ENCODE assay signal across 21 mouse cellular contexts in the genomic region with DNA sequence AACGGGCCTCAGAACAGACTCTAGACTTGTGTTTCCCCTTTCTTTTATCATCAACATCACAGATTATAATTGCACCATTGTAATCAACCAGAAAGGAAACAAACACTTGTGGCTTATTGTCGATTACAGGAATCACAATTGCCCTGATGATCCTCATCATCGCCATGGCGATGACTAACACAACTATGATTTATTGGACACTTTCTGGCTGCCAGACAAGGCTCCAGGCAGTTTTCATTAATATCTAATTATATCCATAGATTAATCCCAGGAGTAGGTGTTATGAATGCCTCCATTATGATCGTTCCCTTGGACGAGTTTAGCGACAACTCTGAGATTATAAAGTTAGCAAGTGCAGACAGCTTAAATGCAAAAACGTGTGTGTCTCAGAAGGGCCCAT.
A peak's percentile ranks its signal among the peaks of the same experiment; 100 is the strongest.
DNase-seq lines count a peak whose midpoint lies in the region; ATAC-seq and TF ChIP-seq lines count a peak whose summit lies in the region.
"Had no signal": no experiment of that assay in that cellular context is flagged by ENCODE, and none has a peak within 500 bp of the region (broad histone marks: within the 10 kb centered on the region; RNA-seq: fewer than 3 reads in every experiment).

No protein-coding gene starts in this region.

- no peaks in the 10 kb centered on the region for H3K36me3 ChIP-seq in heart, embryonic 11.5 days (ENCODE audit: control insufficient read depth, insufficient read depth, low read length)
- no peaks in the 10 kb centered on the region for H3K36me3 ChIP-seq in midbrain, postnatal 0 days (ENCODE audit: insufficient read depth, low read length)
- H3K36me3 ChIP-seq in midbrain, embryonic 11.5 days (ENCODE audit: control insufficient read depth, insufficient read depth, low read length) = no peaks in the 10 kb centered on the region
- H3K36me3 ChIP-seq: embryonic facial prominence, embryonic 12.5 days; hindbrain, embryonic 12.5 days had no signal

- 66% methylated on average over 8 of the region's 8 CpGs for WGBS in heart, embryonic 11.5 days (ENCODE audit: insufficient replicate concordance)
- WGBS in midbrain, postnatal 0 days = 59% methylated on average over 8 of the region's 8 CpGs
- WGBS in midbrain, embryonic 11.5 days = 85% methylated on average over 8 of the region's 8 CpGs

- no peak for ATAC-seq in heart, embryonic 11.5 days (replicated peaks; ENCODE audit: insufficient number of reproducible peaks, low FRiP score, low TSS enrichment)
- ATAC-seq in midbrain, postnatal 0 days (ENCODE audit: low FRiP score) = no peak
- ATAC-seq in midbrain, embryonic 11.5 days (ENCODE audit: low FRiP score) = no peak
- ATAC-seq: activated CD4-positive, CD25-positive, alpha-beta regulatory T cell, adult 4 months; forebrain, embryonic 13.5 days; intestine, embryonic 16.5 days; Patski had no signal

- no peak overlapping the region for H3K4me3 ChIP-seq in heart, embryonic 11.5 days (ENCODE audit: low read depth, low read length)
- H3K4me3 ChIP-seq in midbrain, postnatal 0 days (ENCODE audit: low read depth, low read length) = no peak overlapping the region
- no peak overlapping the region for H3K4me3 ChIP-seq in midbrain, embryonic 11.5 days (ENCODE audit: low read depth, low read length)
- H3K4me3 ChIP-seq: embryonic facial prominence, embryonic 12.5 days; forebrain, embryonic 13.5 days; hindbrain, embryonic 12.5 days had no signal

- no peaks in the 10 kb centered on the region for H3K27me3 ChIP-seq in heart, embryonic 11.5 days (ENCODE audit: control insufficient read depth, insufficient read depth, low read length)
- no peaks in the 10 kb centered on the region for H3K27me3 ChIP-seq in midbrain, postnatal 0 days (ENCODE audit: insufficient read depth, low read length)
- H3K27me3 ChIP-seq in midbrain, embryonic 11.5 days (ENCODE audit: control insufficient read depth, insufficient read depth, low read length) = no peaks in the 10 kb centered on the region
- H3K27me3 ChIP-seq: embryonic facial prominence, embryonic 12.5 days; forebrain, embryonic 13.5 days; hindbrain, embryonic 12.5 days; Patski had no signal

- H3K27ac ChIP-seq in heart, embryonic 11.5 days (ENCODE audit: low read depth, low read length) = no peak overlapping the region
- no peak overlapping the region for H3K27ac ChIP-seq in midbrain, postnatal 0 days (ENCODE audit: low read depth, low read length)
- no peak overlapping the region for H3K27ac ChIP-seq in midbrain, embryonic 11.5 days (ENCODE audit: low read depth, low read length)
- H3K27ac ChIP-seq: embryonic facial prominence, embryonic 12.5 days; forebrain, embryonic 13.5 days; hindbrain, embryonic 12.5 days had no signal

- peak; percentile 6 for DNase-seq in heart, adult 11 months
- peak; percentile 24 for DNase-seq in midbrain, postnatal 0 days (ENCODE audit: low spot score)
- DNase-seq in midbrain, embryonic 11.5 days (ENCODE audit: low spot score, missing footprints) = no peak
- peak; percentile 8 for DNase-seq in fat pad, adult 2 months (ENCODE audit: extremely low read depth, low read depth, low spot score)
- DNase-seq in hindlimb bud, embryonic 11.5 days (ENCODE audit: extremely low spot score, low read depth, low spot score) = peak; percentile 18
- DNase-seq in spleen, postnatal 36 days (ENCODE audit: low spot score in 2 of 2) = no peak
- no peak for DNase-seq in thymus, postnatal 0 days (ENCODE audit: low spot score)
- DNase-seq: adrenal gland, postnatal 25 days; cerebellum, adult 11 months; cerebellum, adult 8-10 months; cerebellum, postnatal 14 days; gastrocnemius, postnatal 10 days; heart, postnatal 10 days; heart, postnatal 4 days had no signal

- no peaks in the 10 kb centered on the region for H3K4me1 ChIP-seq in heart, embryonic 11.5 days (ENCODE audit: control insufficient read depth, insufficient read depth, low read length)
- no peaks in the 10 kb centered on the region for H3K4me1 ChIP-seq in midbrain, postnatal 0 days (ENCODE audit: insufficient read depth, low read length)
- H3K4me1 ChIP-seq in midbrain, embryonic 11.5 days (ENCODE audit: control insufficient read depth, insufficient read depth, low read length) = no peaks in the 10 kb centered on the region
- H3K4me1 ChIP-seq: hindbrain, embryonic 12.5 days had no signal

- TF ChIP-seq CTCF in midbrain, postnatal 0 days (IDR thresholded peaks at IDR 0.05) = no peak

- no peak overlapping the region for H3K9ac ChIP-seq in heart, embryonic 11.5 days (ENCODE audit: low read depth, low read length)
- no peak overlapping the region for H3K9ac ChIP-seq in midbrain, postnatal 0 days (replicated peaks; ENCODE audit: low read length, poor library complexity, severe bottlenecking)
- no peak overlapping the region for H3K9ac ChIP-seq in midbrain, embryonic 11.5 days (ENCODE audit: low read length)
- H3K9ac ChIP-seq: embryonic facial prominence, embryonic 12.5 days; forebrain, embryonic 13.5 days; hindbrain, embryonic 12.5 days had no signal

- no peaks in the 10 kb centered on the region for H3K9me3 ChIP-seq in heart, embryonic 11.5 days (replicated peaks; ENCODE audit: control insufficient read depth, low read length)
- H3K9me3 ChIP-seq in midbrain, postnatal 0 days (ENCODE audit: low read length) = no peaks in the 10 kb centered on the region
- no peaks in the 10 kb centered on the region for H3K9me3 ChIP-seq in midbrain, embryonic 11.5 days (ENCODE audit: control insufficient read depth, low read length)
- H3K9me3 ChIP-seq: embryonic facial prominence, embryonic 12.5 days; forebrain, embryonic 13.5 days; hindbrain, embryonic 12.5 days had no signal

- no peak overlapping the region for H3K4me2 ChIP-seq in heart, embryonic 11.5 days
- H3K4me2 ChIP-seq in midbrain, postnatal 0 days (ENCODE audit: low read depth, low read length, poor library complexity, severe bottlenecking) = no peak overlapping the region
- no peak overlapping the region for H3K4me2 ChIP-seq in midbrain, embryonic 11.5 days
- H3K4me2 ChIP-seq: embryonic facial prominence, embryonic 12.5 days; forebrain, embryonic 13.5 days; hindbrain, embryonic 12.5 days had no signal

Comparison
In these comparisons a context has a peak if more than half of its experiments do, and no peak if none do; other contexts are left out.
1. DNase-seq: peak in heart, adult 11 months (single experiment), midbrain, postnatal 0 days (single experiment), fat pad, adult 2 months (single experiment) and hindlimb bud, embryonic 11.5 days (single experiment); none in midbrain, embryonic 11.5 days (single experiment), spleen, postnatal 36 days (0 of 2) and thymus, postnatal 0 days (single experiment).